Mouse (Mus musculus): Measurements from ENCODE around the gene Mbtd1. TPM values are rescaled to one million over a fixed set of nuclear protein-coding genes. Genes with fewer than 3 reads are reported as not detected.
"Not testable (repeated sequence)": the region's sequence is repeated elsewhere in the genome, so short reads cannot be mapped to it uniquely, and the experiment has no call there.

The Mbtd1 gene
- total and polyA plus RNA-seq, 3 experiments: 3.0 to 12.3 (median 10.8) TPM

DNA sequence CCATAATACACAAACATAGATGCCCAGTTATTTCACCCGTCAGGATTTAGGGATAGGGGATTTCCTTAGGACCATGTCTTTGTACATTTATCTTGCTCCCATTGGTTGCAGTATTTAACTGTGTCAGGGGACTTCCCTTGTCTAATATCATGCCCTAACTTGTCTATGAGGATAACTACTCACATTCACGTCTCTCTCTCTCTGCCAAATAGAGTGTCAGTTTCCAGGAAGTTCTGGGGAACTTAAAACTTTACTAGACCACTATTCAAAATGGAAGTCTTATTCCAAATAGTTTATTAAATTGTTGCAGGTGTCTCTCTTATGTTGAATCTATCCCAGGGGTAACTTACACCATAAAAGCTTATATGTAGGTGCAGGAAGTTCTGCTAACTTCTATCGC is 26.0 kb downstream of the Mbtd1 start:
- no peak for DNase-seq
- Histone ChIP-seq H3K36me3 (ENCODE audit: control insufficient read depth, insufficient read depth, low read length) (peaks cover 5% of the 10 kb centered on the region; the same call in 1 of the 2 replicates), H3K9ac (ENCODE audit: low read depth, low read length) (no peak overlapping the region), H3K4me1 (ENCODE audit: control insufficient read depth, insufficient read depth, low read length) (no peaks in the 10 kb centered on the region), H3K4me3 (no peak overlapping the region), H3K27ac (no peak overlapping the region), H3K79me2 (replicated peaks; ENCODE audit: control insufficient read depth, insufficient read depth, low read length) (no peaks in the 10 kb centered on the region), H3K27me3 (ENCODE audit: control insufficient read depth, insufficient read depth, low read length) (no peaks in the 10 kb centered on the region)
- WGBS: 91% methylated on average over 3 of the region's 3 CpGs
- intact Hi-C loops (cut with DNase I): no loop called here
- no peak for TF ChIP-seq EP300 (IDR thresholded peaks at IDR 0.05; ENCODE audit: insufficient read depth, low read depth, low read length)
- no peak for TF ChIP-seq CTCF (IDR thresholded peaks at IDR 0.05)
- TF ChIP-seq POLR2A (IDR thresholded peaks at IDR 0.05; ENCODE audit: insufficient read depth, low read depth, low read length): no peak

- H3K79me2 ChIP-seq (replicated peaks; ENCODE audit: control insufficient read depth, insufficient read depth, low read length); H3K27ac ChIP-seq; H3K4me1 ChIP-seq (ENCODE audit: control insufficient read depth, insufficient read depth, low read length); intact Hi-C loops (cut with DNase I); H3K4me3 ChIP-seq; H3K9ac ChIP-seq (ENCODE audit: low read depth, low read length); DNase-seq; H3K36me3 ChIP-seq (ENCODE audit: control insufficient read depth, insufficient read depth, low read length); H3K27me3 ChIP-seq (ENCODE audit: control insufficient read depth, insufficient read depth, low read length): not testable (repeated sequence)
- 88% methylated on average over 2 of the region's 2 CpGs for WGBS
Observed at GRCm38 (mm10) chr11:93915019-93915418, 29.4 kb downstream of the Mbtd1 start.

DNA sequence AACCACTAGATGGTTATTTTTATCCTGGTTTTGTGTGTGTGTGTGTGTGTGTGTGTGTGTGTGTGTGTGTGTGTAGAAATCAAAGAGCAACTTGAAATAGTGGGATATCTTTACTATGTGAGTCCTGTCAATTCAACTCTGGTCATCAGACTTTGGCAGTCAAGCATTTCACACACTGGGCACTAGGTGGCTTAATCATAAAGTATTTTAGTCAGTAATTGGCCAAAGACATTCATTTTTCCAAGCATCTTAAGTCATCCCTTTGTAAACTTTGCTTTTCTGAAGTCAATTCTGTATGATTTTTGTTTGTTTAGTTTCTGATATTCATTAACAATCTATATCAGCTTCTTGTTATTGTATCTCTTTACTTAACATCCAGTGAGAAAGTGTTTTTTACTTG is 43.5 kb downstream of the Mbtd1 start:
- Histone ChIP-seq H3K27ac (no peak overlapping the region), H3K79me2 (replicated peaks; ENCODE audit: control insufficient read depth, insufficient read depth, low read length) (no peaks in the 10 kb centered on the region), H3K4me3 (no peak overlapping the region), H3K4me1 (ENCODE audit: control insufficient read depth, insufficient read depth, low read length) (no peaks in the 10 kb centered on the region), H3K9ac (ENCODE audit: low read depth, low read length) (no peak overlapping the region), H3K36me3 (ENCODE audit: control insufficient read depth, insufficient read depth, low read length) (no peaks in the 10 kb centered on the region; the same call in none of the 2 replicates), H3K27me3 (ENCODE audit: control insufficient read depth, insufficient read depth, low read length) (no peaks in the 10 kb centered on the region)
- no peak for DNase-seq
- TF ChIP-seq CTCF (IDR thresholded peaks at IDR 0.05) (peak; percentile 52), EP300 (IDR thresholded peaks at IDR 0.05; ENCODE audit: insufficient read depth, low read depth, low read length) (no peak)
- intact Hi-C loops (cut with DNase I): no loop called here

GRCm38 (mm10) chr11:93940906-93941305 is 55.3 kb downstream of the Mbtd1 start:
- H3K27ac ChIP-seq: no peak overlapping the region
- H3K36me3 ChIP-seq (ENCODE audit: control insufficient read depth, insufficient read depth, low read length): no peaks in the 10 kb centered on the region; the same call in 1 of the 2 replicates
- H3K9ac ChIP-seq (ENCODE audit: low read depth, low read length): no peak overlapping the region
- no peaks in the 10 kb centered on the region for H3K79me2 ChIP-seq (replicated peaks; ENCODE audit: control insufficient read depth, insufficient read depth, low read length)
- no peak overlapping the region for H3K4me3 ChIP-seq
- no peak for TF ChIP-seq EP300 (IDR thresholded peaks at IDR 0.05; ENCODE audit: insufficient read depth, low read depth, low read length)
- TF ChIP-seq CTCF (IDR thresholded peaks at IDR 0.05): no peak
- no peak for TF ChIP-seq POLR2A (IDR thresholded peaks at IDR 0.05; ENCODE audit: insufficient read depth, low read depth, low read length)
- 46% methylated on average over 2 of the region's 2 CpGs for WGBS
- H3K27me3 ChIP-seq (ENCODE audit: control insufficient read depth, insufficient read depth, low read length): no peaks in the 10 kb centered on the region
- H3K4me1 ChIP-seq (ENCODE audit: control insufficient read depth, insufficient read depth, low read length): no peaks in the 10 kb centered on the region
- no peak for DNase-seq
- intact Hi-C loops (cut with DNase I): no loop called here

DNA sequence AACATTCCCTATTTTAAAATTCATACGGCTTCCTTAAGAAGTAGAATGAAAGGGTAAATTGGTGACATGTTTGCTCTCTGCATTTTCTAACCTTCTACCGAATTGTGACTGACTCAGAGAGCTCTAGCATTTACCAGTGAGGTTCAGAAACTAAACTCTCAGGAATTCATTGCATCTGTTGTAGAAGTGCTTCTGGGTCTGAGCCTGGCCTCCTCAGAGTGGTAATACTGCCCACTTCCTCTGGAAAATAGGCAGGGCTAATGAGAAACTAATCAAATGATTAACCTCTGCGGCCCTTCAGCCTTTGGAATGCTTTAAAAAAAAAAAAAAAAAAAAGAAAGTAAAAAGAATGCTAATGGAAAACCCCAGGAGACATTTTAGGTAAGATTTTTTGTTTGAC is 59.3 kb downstream of the Mbtd1 start:
- no peaks in the 10 kb centered on the region for H3K4me1 ChIP-seq (ENCODE audit: control insufficient read depth, insufficient read depth, low read length)
- no peaks in the 10 kb centered on the region for H3K27me3 ChIP-seq (ENCODE audit: control insufficient read depth, insufficient read depth, low read length)
- H3K36me3 ChIP-seq (ENCODE audit: control insufficient read depth, insufficient read depth, low read length): no peaks in the 10 kb centered on the region; the same call in 1 of the 2 replicates
- H3K4me3 ChIP-seq: no peak overlapping the region
- H3K9ac ChIP-seq (ENCODE audit: low read depth, low read length): no peak overlapping the region
- 79% methylated on average over 3 of the region's 3 CpGs for WGBS
- no peaks in the 10 kb centered on the region for H3K79me2 ChIP-seq (replicated peaks; ENCODE audit: control insufficient read depth, insufficient read depth, low read length)
- TF ChIP-seq POLR2A (IDR thresholded peaks at IDR 0.05; ENCODE audit: insufficient read depth, low read depth, low read length): no peak
- TF ChIP-seq CTCF (IDR thresholded peaks at IDR 0.05): no peak
- TF ChIP-seq EP300 (IDR thresholded peaks at IDR 0.05; ENCODE audit: insufficient read depth, low read depth, low read length): no peak
- H3K27ac ChIP-seq: no peak overlapping the region
- intact Hi-C loops (cut with DNase I): no loop called here
- no peak for DNase-seq

DNA sequence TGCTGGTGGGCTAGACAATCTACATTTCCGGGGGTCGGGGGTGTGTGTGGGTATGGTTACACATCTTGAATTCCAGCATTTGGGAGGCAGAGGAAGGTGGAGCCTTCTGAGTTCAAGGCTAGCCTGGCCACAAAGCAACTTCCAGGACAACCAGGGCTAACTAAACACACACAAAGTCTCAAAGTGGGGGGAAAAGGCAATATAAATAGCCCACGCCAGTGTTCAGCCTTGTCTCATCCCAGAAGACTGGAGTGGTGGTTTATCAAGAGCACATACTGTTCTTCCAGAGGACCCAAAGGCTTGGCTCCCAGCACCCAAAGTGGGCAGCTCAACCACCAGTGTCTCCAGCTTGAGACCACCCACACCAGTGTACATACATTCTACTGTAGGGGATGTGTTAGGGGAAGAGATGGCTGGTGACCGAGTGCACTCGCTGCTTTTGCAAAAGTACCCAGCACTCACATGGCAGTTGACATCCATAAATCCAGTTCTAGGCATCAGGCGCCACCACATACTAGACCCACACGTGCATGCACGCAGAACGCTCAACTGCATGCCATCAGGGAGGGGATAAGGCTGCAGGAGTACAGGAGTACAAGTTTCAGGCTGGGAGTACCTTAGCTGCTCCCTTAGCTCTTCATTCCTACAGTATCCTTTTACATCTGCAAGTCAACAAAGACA is 63.4 kb downstream of the Mbtd1 start:
- no peaks in the 10 kb centered on the region for H3K27me3 ChIP-seq (ENCODE audit: control insufficient read depth, insufficient read depth, low read length)
- intact Hi-C loops (cut with DNase I): no loop called here
- TF ChIP-seq POLR2A (IDR thresholded peaks at IDR 0.05; ENCODE audit: insufficient read depth, low read depth, low read length) (no peak; the same call in 1 of the 2 replicates), EP300 (IDR thresholded peaks at IDR 0.05; ENCODE audit: insufficient read depth, low read depth, low read length) (no peak), CTCF (IDR thresholded peaks at IDR 0.05) (no peak)
- H3K9ac ChIP-seq (ENCODE audit: low read depth, low read length): no peak overlapping the region
- DNase-seq: no peak
- H3K27ac ChIP-seq: no peak overlapping the region
- H3K4me3 ChIP-seq: no peak overlapping the region
- H3K36me3 ChIP-seq (ENCODE audit: control insufficient read depth, insufficient read depth, low read length): peaks cover 9% of the 10 kb centered on the region
- H3K79me2 ChIP-seq (replicated peaks; ENCODE audit: control insufficient read depth, insufficient read depth, low read length): no peaks in the 10 kb centered on the region
- peaks cover 1% of the 10 kb centered on the region; the same call in 1 of the 2 replicates for H3K4me1 ChIP-seq (ENCODE audit: control insufficient read depth, insufficient read depth, low read length)
- 87% methylated on average over 9 of the region's 9 CpGs for WGBS

Data from heart, adult 2 months (tissue).